Mouse (Mus musculus): ENCODE measurements around the gene Mpst. TPM values are rescaled to one million over a fixed set of nuclear protein-coding genes. Genes with fewer than 3 reads are reported as not detected.
A peak's percentile ranks its signal among the peaks of the same experiment; 100 is the strongest.

The Mpst gene
- polyA plus RNA-seq, 1 experiment from 2014 or later = 2.1 TPM

DNA sequence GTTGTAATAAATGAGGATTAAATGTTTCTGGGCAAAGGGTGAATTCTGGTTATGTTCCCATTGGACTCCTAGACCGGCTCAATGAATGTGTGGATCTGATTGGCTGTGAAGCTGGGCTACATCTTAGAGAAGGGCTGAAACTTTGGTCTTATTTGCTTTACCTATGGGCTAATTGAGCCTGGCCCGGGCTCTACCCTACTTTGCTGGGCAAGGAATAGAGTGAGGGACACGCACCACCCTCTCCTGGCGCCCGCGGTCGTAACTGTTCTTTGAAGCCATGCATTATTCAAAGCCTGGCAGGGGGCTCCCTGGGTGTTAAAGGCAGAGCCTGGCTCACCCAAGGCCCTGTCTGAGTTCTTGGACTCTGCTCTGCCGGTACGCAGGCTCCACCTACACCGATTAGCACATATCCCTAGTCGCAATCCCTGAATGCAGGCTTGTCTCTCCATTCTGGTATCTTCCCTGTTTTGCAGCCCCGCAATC lies 3.4 kb downstream of the Mpst start:
- no peak overlapping the region for H3K4me3 ChIP-seq
- ATAC-seq (ENCODE audit: low FRiP score, low read depth) = no peak
- peaks cover 35% of the 10 kb centered on the region for H3K4me1 ChIP-seq
- no peak overlapping the region for H3K27ac ChIP-seq
- WGBS = 8% methylated on average over 12 of the region's 12 CpGs
- H3K27me3 ChIP-seq (replicated peaks) = peaks cover 42% of the 10 kb centered on the region
- peak overlapping the region; percentile 57 for H3K4me2 ChIP-seq (replicated peaks)
- H3K9ac ChIP-seq = no peak overlapping the region
- no peaks in the 10 kb centered on the region; the same call in 1 of the 2 replicates for H3K36me3 ChIP-seq
- H3K9me3 ChIP-seq = no peaks in the 10 kb centered on the region

- Histone ChIP-seq H3K4me2 (replicated peaks) (no peak overlapping the region), H3K4me1 (peaks cover 13% of the 10 kb centered on the region), H3K4me3 (no peak overlapping the region), H3K36me3 (no peaks in the 10 kb centered on the region; the same call in 1 of the 2 replicates), H3K27ac (no peak overlapping the region), H3K27me3 (replicated peaks) (peaks cover 39% of the 10 kb centered on the region), H3K9me3 (no peaks in the 10 kb centered on the region), H3K9ac (no peak overlapping the region)
- 90% methylated on average over 14 of the region's 14 CpGs for WGBS
- ATAC-seq (ENCODE audit: low FRiP score, low read depth) = no peak
Observed at GRCm38 (mm10) chr15:78413083-78413718, 7.0 kb downstream of the Mpst start.

- ATAC-seq (ENCODE audit: low FRiP score, low read depth) = no peak
Observed at GRCm38 (mm10) chr15:78413719-78414117, 7.5 kb downstream of the Mpst start.

DNA sequence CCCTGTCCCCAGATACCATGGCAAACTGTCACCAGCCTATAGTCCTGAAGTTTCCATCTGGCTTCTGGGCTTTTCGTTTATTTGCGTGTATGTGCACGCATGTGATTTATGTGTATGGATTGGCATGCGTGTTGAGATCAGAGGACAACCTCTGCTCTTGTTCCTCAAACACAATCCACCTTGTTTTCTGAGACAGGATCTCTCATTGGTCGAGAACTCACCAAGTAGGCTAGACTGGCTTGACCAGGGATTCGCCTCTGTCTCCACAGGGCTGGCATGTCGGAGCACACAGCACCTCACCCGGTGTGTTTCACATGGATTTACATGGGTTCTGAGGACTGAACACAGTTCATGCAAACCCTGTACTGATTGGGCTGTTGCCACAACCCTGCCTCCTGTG lies 7.9 kb downstream of the Mpst start:
- 91% methylated on average over 8 of the region's 8 CpGs for WGBS

More at GRCm38 (mm10) chr15:78413719-78414117, 7.5 kb downstream of the Mpst start:
- Histone ChIP-seq H3K27ac (no peak overlapping the region), H3K36me3 (no peaks in the 10 kb centered on the region; the same call in 1 of the 2 replicates), H3K4me3 (no peak overlapping the region), H3K9ac (no peak overlapping the region), H3K4me1 (peaks cover 13% of the 10 kb centered on the region), H3K4me2 (replicated peaks) (no peak overlapping the region), H3K27me3 (replicated peaks) (peaks cover 34% of the 10 kb centered on the region), H3K9me3 (no peaks in the 10 kb centered on the region)
- whole genome bisulfite sequencing = 68% methylated on average over 1 of the region's 1 CpGs

DNA sequence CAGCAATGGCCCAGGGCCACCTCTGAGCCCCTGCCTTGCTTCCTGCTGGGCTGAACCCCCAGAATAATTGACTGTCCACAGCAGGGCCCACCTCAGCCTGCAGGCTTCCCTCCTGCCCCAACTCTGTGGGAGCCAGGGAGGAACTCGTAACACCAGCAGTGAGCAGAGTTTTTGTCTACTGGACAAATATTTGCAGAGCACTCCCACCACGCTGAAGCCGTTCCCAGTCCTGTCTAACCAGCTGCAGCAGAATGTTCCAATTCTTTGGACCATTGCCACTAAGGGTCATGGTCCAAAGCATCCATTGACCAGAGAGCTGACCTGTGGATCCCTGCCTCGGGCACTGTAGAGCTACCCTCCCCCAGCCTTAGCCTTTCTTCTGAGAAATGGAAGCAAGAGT lies 10.7 kb downstream of the Mpst start:
- 0 out of 2 replicates have a peak, but pooled peaks cover 2% of the 10 kb centered on the region for H3K27me3 ChIP-seq (replicated peaks)
- no peaks in the 10 kb centered on the region for H3K4me1 ChIP-seq
- no peak overlapping the region for H3K4me3 ChIP-seq
- H3K9ac ChIP-seq = no peak overlapping the region
- H3K27ac ChIP-seq = no peak overlapping the region
- no peak overlapping the region for H3K4me2 ChIP-seq (replicated peaks)
- no peaks in the 10 kb centered on the region for H3K36me3 ChIP-seq
- H3K9me3 ChIP-seq = no peaks in the 10 kb centered on the region
- no peak for ATAC-seq (ENCODE audit: low FRiP score, low read depth)
- 32% methylated on average over 4 of the region's 4 CpGs for WGBS

More for the DNA sequence above, 7.9 kb downstream of the Mpst start:
- peaks cover 13% of the 10 kb centered on the region for H3K4me1 ChIP-seq
- H3K27me3 ChIP-seq (replicated peaks) = peaks cover 29% of the 10 kb centered on the region
- H3K9ac ChIP-seq = no peak overlapping the region
- ATAC-seq (ENCODE audit: low FRiP score, low read depth) = no peak
- H3K9me3 ChIP-seq = no peaks in the 10 kb centered on the region
- H3K36me3 ChIP-seq = no peaks in the 10 kb centered on the region; the same call in 1 of the 2 replicates
- H3K4me3 ChIP-seq = no peak overlapping the region
- H3K4me2 ChIP-seq (replicated peaks) = no peak overlapping the region
- H3K27ac ChIP-seq = no peak overlapping the region

DNA sequence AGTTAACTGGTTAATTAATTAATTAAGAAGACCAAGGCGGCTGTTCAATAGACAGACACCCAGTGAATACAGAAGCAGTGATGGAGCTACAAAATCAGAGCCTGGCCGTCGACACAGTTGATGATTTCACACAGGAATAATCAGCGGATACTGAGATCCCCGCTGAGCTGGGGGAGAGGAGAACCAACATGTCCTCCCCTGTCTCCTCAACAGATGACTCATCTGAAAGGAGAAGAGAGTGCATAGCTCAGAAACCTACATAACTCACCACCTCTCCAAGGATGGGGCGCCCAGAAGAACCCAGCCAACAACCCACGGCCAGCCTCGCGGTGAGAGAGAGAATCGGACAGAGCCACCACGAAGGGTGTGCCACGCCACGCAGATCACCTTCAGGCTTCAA lies 14.2 kb downstream of the Mpst start:
- no peaks in the 10 kb centered on the region for H3K27me3 ChIP-seq (replicated peaks)

GRCm38 (mm10) chr15:78422046-78422956 lies 16.1 kb downstream of the Mpst start:
- Histone ChIP-seq H3K4me3 (no peak overlapping the region), H3K9me3 (no peaks in the 10 kb centered on the region), H3K36me3 (no peaks in the 10 kb centered on the region), H3K27ac (no peak overlapping the region), H3K4me1 (no peaks in the 10 kb centered on the region), H3K9ac (no peak overlapping the region), H3K27me3 (replicated peaks) (no peaks in the 10 kb centered on the region), H3K4me2 (replicated peaks) (0 out of 2 replicates have a peak overlapping the region, but pooled peaks have one; percentile 33)
- ATAC-seq (ENCODE audit: low FRiP score, low read depth) = no peak
- WGBS = 20% methylated on average over 16 of the region's 16 CpGs

More for the DNA sequence above, 14.2 kb downstream of the Mpst start:
- 87% methylated on average over 13 of the region's 13 CpGs for WGBS
- H3K4me1 ChIP-seq = no peaks in the 10 kb centered on the region
- no peak overlapping the region for H3K4me2 ChIP-seq (replicated peaks)
- no peaks in the 10 kb centered on the region for H3K9me3 ChIP-seq
- H3K4me3 ChIP-seq = no peak overlapping the region
- ATAC-seq (ENCODE audit: low FRiP score, low read depth) = no peak
- H3K36me3 ChIP-seq = no peaks in the 10 kb centered on the region
- H3K9ac ChIP-seq = no peak overlapping the region
- H3K27ac ChIP-seq = no peak overlapping the region

GRCm38 (mm10) chr15:78424507-78424906 lies 18.3 kb downstream of the Mpst start:
- no peak for ATAC-seq (ENCODE audit: low FRiP score, low read depth)
- 26% methylated on average over 11 of the region's 11 CpGs for WGBS
- Histone ChIP-seq H3K9me3 (no peaks in the 10 kb centered on the region), H3K9ac (no peak overlapping the region), H3K36me3 (no peaks in the 10 kb centered on the region), H3K4me1 (peaks cover 10% of the 10 kb centered on the region), H3K4me3 (no peak overlapping the region), H3K4me2 (replicated peaks) (no peak overlapping the region), H3K27ac (no peak overlapping the region), H3K27me3 (replicated peaks) (no peaks in the 10 kb centered on the region)

GRCm38 (mm10) chr15:78425230-78425629 lies 19.0 kb downstream of the Mpst start:
- H3K4me2 ChIP-seq (replicated peaks) = no peak overlapping the region
- WGBS = 74% methylated on average over 4 of the region's 4 CpGs

DNA sequence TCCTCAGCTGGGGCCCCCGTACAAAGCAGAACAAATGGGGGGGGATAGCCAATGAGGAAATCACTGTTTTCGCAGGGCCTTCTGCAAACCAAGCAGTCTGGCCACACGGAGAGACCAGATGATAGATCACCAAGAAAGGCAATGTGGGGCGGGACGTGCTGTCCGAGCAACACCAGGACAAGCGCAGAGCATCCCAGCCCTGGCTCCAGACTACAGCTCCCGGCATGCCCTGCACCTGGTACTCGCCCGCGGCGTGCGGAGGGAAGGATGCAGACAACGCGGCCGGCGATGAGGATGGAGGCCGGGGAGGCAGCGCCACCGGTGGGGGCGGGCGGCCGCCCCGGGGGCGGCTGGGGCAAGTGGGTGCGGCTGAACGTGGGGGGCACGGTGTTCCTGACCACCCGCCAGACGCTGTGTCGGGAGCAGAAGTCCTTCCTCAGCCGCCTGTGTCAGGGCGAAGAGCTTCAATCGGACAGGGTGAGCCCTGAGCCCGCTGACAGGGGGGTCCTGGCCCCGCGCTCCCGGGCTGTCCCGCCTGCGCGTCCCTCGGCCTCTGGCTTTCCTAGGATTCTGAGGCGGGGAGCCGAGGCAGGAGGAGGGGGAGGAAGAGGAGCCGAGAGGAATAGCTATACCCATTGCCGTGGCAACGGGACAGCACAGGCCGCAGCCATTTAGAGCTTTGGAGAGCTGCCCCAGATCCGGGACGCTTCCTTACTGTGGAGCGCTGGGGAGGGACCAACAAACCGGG lies 22.3 kb downstream of the Mpst start, which contains the start of gene Kctd17:
TSS of gene Kctd17 (plus strand) at position 174 of the 748 bp plus-strand sequence.
- H3K9me3 ChIP-seq = no peaks in the 10 kb centered on the region
- H3K27me3 ChIP-seq (replicated peaks) = no peaks in the 10 kb centered on the region

More at GRCm38 (mm10) chr15:78425230-78425629, 19.0 kb downstream of the Mpst start:
- no peak for ATAC-seq (ENCODE audit: low FRiP score, low read depth)
- H3K27me3 ChIP-seq (replicated peaks) = no peaks in the 10 kb centered on the region
- no peaks in the 10 kb centered on the region for H3K9me3 ChIP-seq
- H3K4me1 ChIP-seq = peaks cover 17% of the 10 kb centered on the region
- no peak overlapping the region for H3K27ac ChIP-seq
- H3K9ac ChIP-seq = no peak overlapping the region
- no peak overlapping the region for H3K4me3 ChIP-seq
- H3K36me3 ChIP-seq = 0 out of 2 replicates have a peak, but pooled peaks cover 1% of the 10 kb centered on the region

GRCm38 (mm10) chr15:78429139-78429459 lies 22.9 kb downstream of the Mpst start:
- H3K27ac ChIP-seq = peak overlapping the region; percentile 53; the same call in 1 of the 2 replicates
- H3K4me1 ChIP-seq = peaks cover 24% of the 10 kb centered on the region

More for the DNA sequence above, 22.3 kb downstream of the Mpst start, which contains the start of gene Kctd17:
- peak within 1 kb of the TSS; percentile 53; the same call in 1 of the 2 replicates for H3K27ac ChIP-seq
- peaks cover 20% of the 10 kb centered on the region for H3K4me1 ChIP-seq
- H3K9ac ChIP-seq = peak within 1 kb of the TSS; percentile 84
- peak; percentile 85 for ATAC-seq (ENCODE audit: low FRiP score, low read depth)
- peaks cover 31% of the 10 kb centered on the region for H3K36me3 ChIP-seq
- peak within 1 kb of the TSS; percentile 84 for H3K4me3 ChIP-seq
- H3K4me2 ChIP-seq (replicated peaks) = peak within 1 kb of the TSS; percentile 76
- WGBS = 1% methylated on average over 52 of the region's 52 CpGs

More at GRCm38 (mm10) chr15:78429139-78429459, 22.9 kb downstream of the Mpst start:
- WGBS = 0% methylated on average over 3 of the region's 3 CpGs
- Histone ChIP-seq H3K4me2 (replicated peaks) (peak overlapping the region; percentile 76), H3K9me3 (no peaks in the 10 kb centered on the region), H3K27me3 (replicated peaks) (no peaks in the 10 kb centered on the region), H3K4me3 (peak overlapping the region; percentile 84), H3K9ac (peak overlapping the region; percentile 84), H3K36me3 (peaks cover 36% of the 10 kb centered on the region)
- ATAC-seq (ENCODE audit: low FRiP score, low read depth) = no peak

All from neural tube, embryonic 12.5 days (tissue).